Mouse (Mus musculus) left cerebral cortex, adult 18-20 months (tissue): ENCODE measurements around the gene Nln. TPM values are rescaled to one million over a fixed set of nuclear protein-coding genes. Genes with fewer than 3 reads are reported as not detected.
A peak's percentile ranks its signal among the peaks of the same experiment; 100 is the strongest.

Experiments
- DNase-seq, 2 experiments: peaks; one replicate each; pipeline ENCODE4 v3.0.0; 2021 to 2022; ENCODE audit warnings: low spot score in 2 of 2, mixed read lengths in 1 of 2
- total RNA-seq, 2 experiments: library from RNA; stranded (reverse); gene quantifications; 2 replicates each; pipeline ENCODE4 v1.2.3; 2021

The Nln gene
- total RNA-seq, 2 experiments from 2014 or later, result 23.9 to 26.5 TPM

- peak; percentile 41 to 60 for DNase-seq
Measured at GRCm38 (mm10) chr13:104023356-104023911, 86.0 kb downstream of the Nln start.

- DNase-seq, result no peak
Measured at GRCm38 (mm10) chr13:104018466-104019076, 90.8 kb downstream of the Nln start.

DNA sequence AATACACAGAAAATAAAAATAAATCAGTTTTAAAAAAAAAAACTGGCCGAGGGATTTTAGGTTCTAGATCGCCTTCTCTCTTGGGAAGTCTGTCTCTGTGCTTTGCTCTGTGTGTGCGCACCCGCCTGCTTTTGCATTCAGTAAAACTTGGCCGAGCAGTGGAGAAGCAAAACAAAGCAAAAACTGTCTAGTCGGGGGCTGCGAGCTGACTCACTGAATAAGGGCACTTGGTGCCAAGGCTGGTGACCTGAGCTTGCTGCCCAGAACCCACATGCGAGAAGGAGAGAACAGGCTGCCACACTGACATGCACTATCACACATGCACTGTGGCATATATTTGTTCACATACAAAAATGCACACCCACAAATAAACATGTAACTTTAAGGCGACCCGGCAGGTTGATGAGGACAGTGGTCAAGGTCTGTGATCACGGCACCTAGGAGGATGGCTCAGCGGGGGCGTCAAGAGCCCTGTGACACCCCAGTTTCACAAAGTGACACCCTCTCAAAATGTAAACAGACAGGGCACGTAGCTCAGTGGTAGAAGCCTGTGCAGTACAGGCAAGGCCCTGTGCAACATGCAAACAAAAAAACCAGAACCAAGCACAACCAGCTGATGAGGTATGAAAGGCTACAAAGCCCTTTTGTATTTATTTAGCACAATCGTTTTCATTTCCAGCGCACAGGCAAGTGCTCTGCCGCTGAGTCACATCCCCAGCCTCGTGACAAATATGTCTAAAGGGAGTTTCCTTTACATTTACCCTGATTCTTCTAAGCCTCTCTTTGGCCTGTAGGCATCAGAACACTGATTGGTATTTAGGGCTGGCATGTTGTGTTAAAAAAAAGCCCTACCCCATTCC, 93.9 kb downstream of the Nln start:
- DNase-seq, result no peak

GRCm38 (mm10) chr13:104014038-104014437, 95.4 kb downstream of the Nln start:
- no peak for DNase-seq

DNA sequence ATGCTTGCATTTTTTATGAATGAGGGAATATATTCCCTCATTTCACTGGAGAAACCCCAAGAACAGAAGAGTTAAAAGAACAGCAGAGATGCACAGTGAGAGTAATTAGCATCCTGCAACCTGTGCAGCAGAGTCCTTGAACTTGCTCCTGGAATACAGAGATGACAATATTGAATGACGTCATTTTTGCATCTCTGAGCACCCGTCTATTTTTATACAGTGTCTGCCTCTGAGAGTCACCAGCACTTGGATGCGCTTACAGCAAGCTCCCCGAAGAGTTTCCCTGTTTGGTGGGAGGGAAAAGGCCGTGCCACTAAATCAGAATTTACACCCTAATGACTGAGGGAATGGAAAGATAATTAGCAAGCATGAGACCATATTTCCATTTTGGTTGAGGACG, 96.0 kb downstream of the Nln start:
- no peak for DNase-seq

- no peak for DNase-seq
Measured at GRCm38 (mm10) chr13:104012214-104012833, 97.1 kb downstream of the Nln start.

DNA sequence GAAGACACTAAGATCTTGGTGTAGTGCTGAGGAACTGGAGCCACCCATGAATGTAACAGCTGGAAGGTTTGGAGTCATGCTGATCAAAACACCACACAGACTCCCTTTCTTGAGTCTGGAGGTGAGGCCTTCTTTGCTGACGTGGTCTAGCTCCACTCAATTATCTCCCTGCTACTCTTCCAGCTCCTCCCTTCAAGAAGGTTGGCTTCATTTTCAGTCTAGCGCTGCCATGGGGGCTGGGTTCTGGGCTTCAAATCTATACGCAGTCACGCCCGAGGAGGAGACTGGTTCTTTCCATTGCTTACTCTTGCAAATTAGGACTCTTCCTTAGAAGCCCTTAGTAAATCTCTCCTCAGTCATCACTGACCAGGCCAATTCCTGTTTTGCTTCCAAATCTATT, 98.1 kb downstream of the Nln start:
- no peak for DNase-seq

- no peak for DNase-seq
Measured at GRCm38 (mm10) chr13:104005231-104005845, 104.1 kb downstream of the Nln start.

- DNase-seq, result no peak
Measured at GRCm38 (mm10) chr13:103994085-103994455, 115.3 kb downstream of the Nln start.

GRCm38 (mm10) chr13:103993142-103994084, 116.0 kb downstream of the Nln start:
- no peak for DNase-seq

- DNase-seq, result no peak
Measured at GRCm38 (mm10) chr13:103986660-103987059, 122.8 kb downstream of the Nln start.

GRCm38 (mm10) chr13:103985510-103986278, 123.7 kb downstream of the Nln start:
- DNase-seq, result no peak

- no peak for DNase-seq
Measured at GRCm38 (mm10) chr13:103982376-103982775, 127.0 kb downstream of the Nln start.

GRCm38 (mm10) chr13:103980414-103980813, 129.0 kb downstream of the Nln start:
- no peak for DNase-seq

DNA sequence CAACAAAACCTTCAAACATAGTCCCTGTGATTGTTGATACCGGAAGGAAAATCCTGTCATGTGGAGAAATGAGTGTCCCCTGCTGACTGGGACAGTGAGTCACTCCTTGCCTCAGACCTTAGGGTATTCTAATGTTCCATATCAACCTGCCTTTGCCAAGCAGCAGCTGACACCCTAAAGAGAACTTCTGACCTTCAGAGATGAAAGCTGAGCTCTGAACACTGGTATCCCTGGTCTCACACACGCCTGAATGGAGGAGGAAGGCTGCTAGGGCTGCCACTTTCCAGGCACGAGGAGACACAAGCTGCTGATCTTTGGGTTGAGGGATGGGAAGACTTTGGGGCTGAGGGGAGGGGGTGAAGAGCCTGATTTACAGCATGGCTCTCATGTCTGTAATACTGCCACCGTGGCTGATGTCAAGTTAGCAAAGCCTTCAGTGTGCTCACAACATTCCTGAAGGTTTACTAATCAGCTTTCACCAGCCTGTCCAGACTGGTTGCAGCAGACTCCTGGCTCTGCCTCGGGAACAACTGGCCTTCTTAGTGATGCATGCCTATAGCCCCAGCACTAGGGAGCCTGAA, 131.0 kb downstream of the Nln start:
- no peak for DNase-seq

DNA sequence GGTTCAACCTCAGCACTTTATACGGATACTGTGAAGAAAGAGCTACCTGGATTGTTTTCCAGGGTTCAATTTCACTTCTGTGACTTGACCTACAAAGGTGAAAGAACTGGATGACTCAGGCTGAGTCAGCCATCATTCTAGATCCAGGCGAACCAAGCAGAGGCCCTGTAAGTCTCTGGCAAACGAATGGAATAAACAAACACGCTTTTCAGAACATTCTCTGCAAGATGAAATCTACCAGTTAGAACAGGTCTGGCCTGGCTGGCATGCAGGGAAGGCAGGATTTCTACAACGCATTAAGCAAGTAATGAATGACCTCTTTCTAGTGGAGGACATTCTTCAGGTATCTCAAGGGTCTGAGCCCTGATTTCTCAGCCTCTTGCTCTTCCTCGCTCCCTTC, 131.6 kb downstream of the Nln start:
- no peak for DNase-seq

DNA sequence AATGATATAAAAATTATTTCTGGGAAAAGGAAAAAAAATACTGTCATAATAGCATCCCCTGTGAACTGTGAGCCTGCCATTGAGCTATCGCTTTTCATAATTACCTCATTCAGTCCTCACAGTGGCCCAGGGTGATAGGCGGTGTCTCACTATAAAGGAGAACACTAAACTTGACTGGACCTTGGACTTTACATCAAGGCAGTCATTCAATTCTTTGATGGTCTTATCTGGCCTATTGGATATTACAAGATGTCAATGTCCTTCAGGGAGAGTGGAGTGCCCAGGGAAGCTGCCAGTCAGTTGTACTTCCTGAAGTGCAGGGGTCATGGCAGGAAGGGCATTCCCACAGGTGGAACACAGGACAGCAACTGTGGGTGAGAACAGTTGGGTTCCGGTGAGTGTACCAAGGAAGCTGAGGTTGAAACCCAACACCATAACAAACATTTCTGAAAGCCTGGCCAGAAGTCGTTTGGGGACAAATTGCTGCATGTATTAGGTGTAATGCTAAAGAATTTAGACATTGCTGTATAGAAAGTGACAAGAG, 133.2 kb downstream of the Nln start:
- no peak for DNase-seq

GRCm38 (mm10) chr13:103975101-103975500, 134.3 kb downstream of the Nln start:
- no peak for DNase-seq

DNA sequence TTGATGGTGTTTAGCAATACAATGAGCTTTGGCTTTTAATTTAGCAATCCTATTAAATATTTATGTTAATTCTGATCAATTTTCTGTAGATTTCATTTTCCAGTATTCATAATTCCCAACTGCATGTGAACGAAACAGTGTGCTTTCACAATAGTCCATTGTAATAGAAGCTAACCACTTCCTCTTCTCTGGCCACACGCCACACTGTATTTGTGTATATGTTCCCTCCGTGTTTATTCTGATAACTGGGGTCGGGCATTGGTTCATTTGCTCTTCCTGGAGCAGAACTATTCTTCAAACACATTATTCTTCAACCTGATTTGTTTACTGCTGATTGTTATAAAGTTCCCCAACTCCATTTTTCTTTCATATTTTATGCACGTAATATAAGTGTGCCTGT, 135.4 kb downstream of the Nln start:
- no peak for DNase-seq
